Mouse (Mus musculus) heart, embryonic 11.5 days (tissue): Measurements from ENCODE around the gene Oscp1. TPM values are rescaled to one million over a fixed set of nuclear protein-coding genes. Genes with fewer than 3 reads are reported as not detected.

Source experiments
- ATAC-seq: fragments of 200-750 bp; cut with Nextera tagmentation; replicated peaks from 2 replicates; pipeline ENCODE4 v1.8.0; 2017; ENCODE audit warnings: moderate library complexity; ENCODE audit not compliant: insufficient number of reproducible peaks, low FRiP score, low TSS enrichment
- H3K27ac ChIP-seq: fragments of 300-500 bp; sonication (generic); 2 replicates; pipeline ENCODE4 v1.5.1; 2014; ENCODE audit warnings: mild to moderate bottlenecking, low read depth, low read length
- H3K27me3 ChIP-seq: fragments of 300-500 bp; sonication (generic); 2 replicates; pipeline ENCODE4 v1.6.1; 2014; ENCODE audit warnings: mild to moderate bottlenecking, low read length, mixed read lengths; ENCODE audit not compliant: control insufficient read depth, insufficient read depth
- H3K36me3 ChIP-seq: fragments of 300-500 bp; sonication (generic); 2 replicates; pipeline ENCODE4 v1.6.1; 2014; ENCODE audit warnings: mild to moderate bottlenecking, low read length, moderate library complexity, mixed read lengths; ENCODE audit not compliant: control insufficient read depth, insufficient read depth
- H3K4me1 ChIP-seq: fragments of 300-500 bp; sonication (generic); 2 replicates; pipeline ENCODE4 v1.6.1; 2014; ENCODE audit warnings: low read length; ENCODE audit not compliant: control insufficient read depth, insufficient read depth
- H3K4me2 ChIP-seq: fragments of 300-500 bp; sonication (generic); 2 replicates; pipeline ENCODE4 v1.6.1; 2014; ENCODE audit warnings: mild to moderate bottlenecking, moderate library complexity
- H3K4me3 ChIP-seq: fragments of 300-500 bp; sonication (generic); 2 replicates; pipeline ENCODE4 v1.5.1; 2014; ENCODE audit warnings: low read depth, low read length
- H3K9ac ChIP-seq: fragments of 300-500 bp; sonication (generic); 2 replicates; pipeline ENCODE4 v1.6.1; 2014; ENCODE audit warnings: mild to moderate bottlenecking, low read depth, low read length, moderate library complexity
- H3K9me3 ChIP-seq: fragments of 300-500 bp; sonication (generic); replicated peaks from 2 replicates; pipeline ENCODE4 v1.6.1; 2016; ENCODE audit warnings: low read length; ENCODE audit not compliant: control insufficient read depth
- WGBS: fragments of 180-500 bp; shearing (Covaris S2); extraction: QIAGEN DNeasy Blood & Tissue Kit; methylation state at CpG from one replicate; pipeline ENCODE4 v1.1.7; 2014; ENCODE audit not compliant: insufficient replicate concordance; 5-methylcytosine and 5-hydroxymethylcytosine counted together
- polyA plus RNA-seq: library from polyadenylated mRNA; unstranded; fragments of >200 nt; fragmentation: Nextera tagmentation; extraction: Ambion mirVana; gene quantifications from 2 replicates; pipeline ENCODE4 v1.2.1, GENCODE M21; 2014

Oscp1 gene
- polyA plus RNA-seq, 1 experiment from 2014 or later = 5.3 TPM

DNA sequence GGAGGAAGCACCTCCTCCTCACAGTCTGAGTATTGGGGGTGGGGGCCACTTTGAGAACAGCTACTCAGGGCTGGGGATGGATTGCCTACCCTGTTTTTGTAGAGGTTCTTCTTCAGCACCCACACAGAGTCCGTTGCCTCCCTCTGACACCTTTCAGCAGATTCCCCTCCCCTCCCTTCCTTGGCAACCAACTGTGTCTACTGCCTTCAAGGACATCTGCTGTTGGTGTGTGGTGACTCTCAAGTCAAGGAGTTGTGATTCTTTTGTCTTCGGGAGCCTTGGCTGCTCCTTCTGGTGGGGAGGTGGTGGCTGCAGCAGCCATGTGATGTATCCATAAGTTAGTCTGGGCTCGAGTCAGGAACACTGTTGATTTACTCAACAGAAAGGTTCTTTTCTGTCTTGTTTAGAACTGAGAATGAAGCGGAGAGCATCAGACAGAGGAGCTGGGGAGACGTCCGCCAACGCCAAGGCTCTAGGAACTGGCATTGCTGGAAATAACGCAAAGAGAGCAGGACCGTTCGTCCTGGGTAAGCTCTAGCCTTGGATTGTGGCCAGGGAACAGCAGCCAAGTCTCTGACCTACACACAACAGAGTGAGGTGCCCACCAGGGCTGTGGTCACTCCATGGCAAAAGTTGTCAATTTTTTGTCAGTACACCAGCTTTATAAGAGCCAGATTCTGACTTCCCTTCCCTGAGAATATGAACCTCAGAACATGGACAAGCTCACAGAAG is 65.1 kb downstream of the Oscp1 start:
- H3K36me3 ChIP-seq = peaks cover 22% of the 10 kb centered on the region
- no peak overlapping the region for H3K4me2 ChIP-seq
- no peaks in the 10 kb centered on the region for H3K27me3 ChIP-seq
- no peak overlapping the region for H3K9ac ChIP-seq
- 84% methylated on average over 10 of the region's 10 CpGs for WGBS
- no peak overlapping the region for H3K27ac ChIP-seq
- H3K9me3 ChIP-seq = peaks cover 4% of the 10 kb centered on the region; the same call in 1 of the 2 replicates
- H3K4me3 ChIP-seq = no peak overlapping the region
- ATAC-seq = 0 out of 2 replicates have a peak, but pooled peaks have one; percentile 18
- H3K4me1 ChIP-seq = no peaks in the 10 kb centered on the region

DNA sequence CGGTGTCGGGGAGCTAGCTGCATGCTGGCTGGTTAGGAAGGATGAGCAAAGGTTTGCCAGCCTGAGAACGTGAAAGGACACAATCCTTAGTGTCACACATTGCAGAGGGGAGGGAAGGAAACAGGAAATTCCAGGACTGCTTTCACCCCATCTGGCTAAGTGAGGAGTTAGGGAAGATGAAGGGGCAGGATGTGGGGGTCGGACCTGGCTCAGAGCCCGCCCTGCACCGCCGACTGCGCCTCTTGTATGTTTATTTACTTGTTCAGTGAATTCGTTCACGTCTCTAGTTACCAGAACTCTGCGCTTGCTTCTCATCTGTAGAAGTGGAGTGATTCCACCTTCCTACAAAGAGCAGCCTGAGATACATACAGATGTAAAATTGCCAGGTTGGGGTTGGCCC is 72.1 kb downstream of the Oscp1 start:
- Histone ChIP-seq H3K36me3 (peaks cover 16% of the 10 kb centered on the region), H3K27me3 (no peaks in the 10 kb centered on the region), H3K9ac (no peak overlapping the region), H3K27ac (peak overlapping the region; percentile 73), H3K4me1 (peaks cover 27% of the 10 kb centered on the region), H3K9me3 (no peaks in the 10 kb centered on the region), H3K4me3 (no peak overlapping the region), H3K4me2 (no peak overlapping the region; the same call in 1 of the 2 replicates)
- ATAC-seq = no peak
- 48% methylated on average over 11 of the region's 11 CpGs for WGBS

DNA sequence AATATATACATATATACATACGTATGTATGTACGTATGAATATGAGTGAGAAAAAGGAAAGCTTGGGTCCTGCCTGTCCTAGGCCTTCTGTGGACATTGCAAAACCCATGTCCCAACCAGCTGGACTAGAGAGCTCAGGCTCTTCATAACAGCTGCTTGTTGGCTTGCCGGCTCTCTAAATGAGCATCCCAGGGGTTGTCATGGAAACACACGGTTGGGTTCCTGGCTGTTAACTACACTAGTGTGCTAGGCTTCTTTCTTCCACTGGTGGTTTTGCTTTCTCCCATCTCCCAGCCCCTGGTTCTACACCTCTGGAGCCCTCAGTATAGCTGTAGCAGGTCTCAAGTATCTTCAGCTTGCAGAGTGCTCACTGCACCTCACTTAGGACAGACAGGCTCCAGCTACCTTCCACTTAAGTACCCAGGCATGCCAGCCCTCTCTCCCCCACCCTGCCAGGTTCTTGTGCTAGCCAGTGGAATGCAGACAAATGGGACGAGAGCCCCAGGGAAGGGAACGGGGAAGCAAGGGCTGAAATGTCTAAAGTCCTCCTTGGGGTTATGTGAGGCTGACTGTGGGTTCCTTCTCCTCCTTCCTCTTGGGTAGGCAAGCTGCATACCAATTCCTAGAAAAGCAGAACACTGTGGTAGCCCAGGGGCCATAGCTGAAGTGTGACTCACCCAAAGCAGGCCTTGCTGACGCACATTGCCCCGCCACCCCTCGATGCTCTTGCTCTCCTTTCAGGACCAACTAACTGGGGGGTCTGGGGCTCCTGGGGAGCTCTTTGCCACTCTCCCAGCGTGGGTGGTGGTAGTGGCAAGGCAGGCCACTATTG is 73.1 kb downstream of the Oscp1 start:
- Histone ChIP-seq H3K27ac (peak overlapping the region; percentile 57), H3K4me2 (no peak overlapping the region; the same call in 1 of the 2 replicates), H3K9ac (no peak overlapping the region), H3K9me3 (no peaks in the 10 kb centered on the region), H3K4me3 (no peak overlapping the region), H3K36me3 (peaks cover 18% of the 10 kb centered on the region), H3K27me3 (no peaks in the 10 kb centered on the region), H3K4me1 (peaks cover 27% of the 10 kb centered on the region)
- 54% methylated on average over 10 of the region's 10 CpGs for WGBS
- no peak for ATAC-seq

DNA sequence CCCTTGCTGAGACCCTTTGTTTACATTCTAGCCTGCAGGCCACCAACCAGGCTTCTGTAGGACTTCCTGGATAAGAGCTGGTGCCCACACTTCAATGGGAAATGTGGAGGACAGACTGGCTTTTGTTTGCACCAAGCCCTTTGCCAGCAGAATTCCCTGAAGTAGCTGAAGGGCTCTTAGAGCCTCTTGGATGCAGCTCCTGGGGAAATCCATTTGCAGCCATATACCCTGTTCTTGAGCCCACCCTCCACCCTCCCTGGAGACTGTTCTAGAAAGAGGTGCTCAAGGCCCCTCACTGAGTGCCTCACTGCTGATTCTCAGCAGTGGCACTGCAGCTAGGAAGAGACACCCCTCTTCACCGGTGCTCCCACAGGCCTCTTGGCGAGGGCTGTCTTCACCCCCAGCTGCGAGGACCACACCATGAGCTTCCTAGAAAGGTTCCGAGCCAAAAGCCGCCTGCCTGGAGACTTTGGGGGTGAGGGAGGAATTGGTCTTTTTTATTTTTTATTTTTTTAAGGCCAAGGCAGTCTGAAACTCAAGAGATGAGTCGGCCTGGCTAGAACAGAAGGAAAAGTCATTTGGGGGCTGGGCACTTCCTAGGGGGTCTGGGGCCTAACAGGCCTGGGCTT is 74.4 kb downstream of the Oscp1 start:
- H3K9me3 ChIP-seq = no peaks in the 10 kb centered on the region
- H3K27ac ChIP-seq = no peak overlapping the region; the same call in 1 of the 2 replicates
- H3K27me3 ChIP-seq = no peaks in the 10 kb centered on the region
- 80% methylated on average over 6 of the region's 6 CpGs for WGBS
- no peak overlapping the region for H3K4me2 ChIP-seq
- no peak overlapping the region for H3K4me3 ChIP-seq
- H3K36me3 ChIP-seq = peaks cover 19% of the 10 kb centered on the region
- ATAC-seq = no peak
- H3K4me1 ChIP-seq = peaks cover 27% of the 10 kb centered on the region
- no peak overlapping the region for H3K9ac ChIP-seq

DNA sequence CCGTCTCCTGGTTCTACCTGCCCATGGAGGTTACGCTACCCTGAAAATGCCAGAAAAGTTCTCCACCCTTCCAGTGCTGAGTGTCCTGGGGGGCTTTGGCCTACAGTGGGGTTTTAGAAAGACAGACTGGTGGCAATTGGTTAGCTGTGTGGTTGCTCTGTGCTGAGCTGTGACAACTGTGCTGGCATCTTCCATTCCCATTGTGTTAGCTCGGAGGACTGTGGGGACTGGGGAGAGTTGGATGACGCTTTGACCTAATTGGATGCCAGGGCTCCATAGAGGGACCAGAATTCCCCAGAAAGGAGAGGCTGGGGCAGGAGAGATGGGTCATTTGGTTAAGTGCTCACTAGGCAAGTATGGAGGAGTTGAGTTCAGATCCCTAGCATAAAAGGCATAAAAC is 75.9 kb downstream of the Oscp1 start:
- H3K4me1 ChIP-seq = peaks cover 27% of the 10 kb centered on the region
- ATAC-seq = no peak
- H3K9me3 ChIP-seq = no peaks in the 10 kb centered on the region
- no peak overlapping the region for H3K9ac ChIP-seq
- WGBS = 89% methylated on average over 4 of the region's 4 CpGs
- H3K27me3 ChIP-seq = no peaks in the 10 kb centered on the region
- no peak overlapping the region for H3K4me3 ChIP-seq
- no peak overlapping the region for H3K27ac ChIP-seq
- H3K36me3 ChIP-seq = peaks cover 29% of the 10 kb centered on the region
- no peak overlapping the region for H3K4me2 ChIP-seq

DNA sequence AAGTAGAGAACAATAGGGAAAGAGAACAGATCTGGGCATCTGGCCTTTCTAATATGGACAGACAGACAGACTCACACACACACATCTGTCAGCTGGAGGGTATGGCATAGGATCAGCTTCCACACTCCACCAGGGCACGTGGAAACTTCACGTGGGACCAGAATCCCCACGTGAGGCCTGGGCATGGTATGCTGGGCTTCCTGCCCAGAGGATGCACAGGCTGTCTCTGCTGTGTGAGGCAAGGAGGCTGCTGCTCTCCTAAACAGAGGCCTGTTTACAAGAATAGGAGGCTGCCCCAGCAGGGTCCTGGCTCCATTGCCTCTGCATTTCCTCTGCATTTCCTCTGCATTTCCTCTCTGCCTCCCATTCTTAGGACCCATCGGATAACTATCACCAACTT is 76.3 kb downstream of the Oscp1 start:
- no peak overlapping the region for H3K9ac ChIP-seq
- 74% methylated on average over 4 of the region's 4 CpGs for WGBS
- H3K27ac ChIP-seq = no peak overlapping the region
- no peak overlapping the region for H3K4me3 ChIP-seq
- H3K9me3 ChIP-seq = no peaks in the 10 kb centered on the region
- peaks cover 33% of the 10 kb centered on the region for H3K36me3 ChIP-seq
- peaks cover 27% of the 10 kb centered on the region for H3K4me1 ChIP-seq
- no peak overlapping the region for H3K4me2 ChIP-seq
- no peaks in the 10 kb centered on the region for H3K27me3 ChIP-seq
- no peak for ATAC-seq

DNA sequence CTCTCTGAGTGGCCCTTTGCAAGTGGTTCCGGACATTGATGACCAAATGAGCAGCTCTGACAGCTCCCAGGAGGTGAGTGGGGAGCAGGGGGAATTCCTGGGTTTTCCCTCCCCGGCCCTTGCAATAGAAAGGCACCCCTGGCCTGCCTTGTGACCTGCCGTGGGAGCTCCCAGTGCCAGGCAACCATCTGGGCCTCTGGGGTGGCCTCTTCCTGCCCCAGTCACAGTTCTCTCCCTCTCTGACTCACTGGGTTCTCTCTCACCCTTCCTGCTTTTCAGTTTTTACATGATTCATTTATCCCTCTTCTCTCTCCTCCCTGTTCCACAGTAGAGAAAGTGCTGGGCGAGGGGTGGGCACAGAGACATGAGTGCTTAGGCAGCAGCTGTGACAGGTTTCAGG is 79.4 kb downstream of the Oscp1 start:
- no peak overlapping the region for H3K27ac ChIP-seq
- WGBS = 77% methylated on average over 4 of the region's 4 CpGs
- H3K36me3 ChIP-seq = peaks cover 35% of the 10 kb centered on the region
- no peak overlapping the region for H3K4me2 ChIP-seq
- H3K4me1 ChIP-seq = peaks cover 9% of the 10 kb centered on the region
- no peak for ATAC-seq
- H3K4me3 ChIP-seq = no peak overlapping the region
- no peak overlapping the region for H3K9ac ChIP-seq
- H3K27me3 ChIP-seq = no peaks in the 10 kb centered on the region
- H3K9me3 ChIP-seq = no peaks in the 10 kb centered on the region

DNA sequence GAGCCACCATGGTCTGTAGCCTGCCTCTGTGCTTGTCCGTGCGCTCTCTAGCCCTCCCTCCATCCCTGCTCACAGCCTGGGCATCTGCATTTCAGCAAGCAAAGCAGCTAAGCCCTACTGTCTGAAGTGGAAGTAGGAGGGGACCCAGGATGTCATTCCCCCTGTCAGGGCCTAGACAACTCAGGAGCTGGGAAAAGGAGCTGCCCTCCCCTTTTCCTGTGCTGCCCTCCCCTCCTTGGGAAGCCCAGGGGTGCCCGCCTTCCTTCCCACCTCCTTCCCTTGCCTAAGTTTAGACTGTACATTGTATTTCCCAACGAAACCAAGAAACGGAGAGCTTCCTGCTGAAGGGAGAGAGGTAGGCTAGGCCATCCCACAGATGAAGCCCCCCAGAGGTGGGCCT is 82.7 kb downstream of the Oscp1 start:
- Histone ChIP-seq H3K9ac (no peak overlapping the region), H3K27ac (0 out of 2 replicates have a peak overlapping the region, but pooled peaks have one; percentile 41), H3K27me3 (no peaks in the 10 kb centered on the region), H3K4me2 (no peak overlapping the region), H3K4me1 (peaks cover 5% of the 10 kb centered on the region; the same call in 1 of the 2 replicates), H3K4me3 (no peak overlapping the region), H3K9me3 (no peaks in the 10 kb centered on the region), H3K36me3 (peaks cover 25% of the 10 kb centered on the region)
- WGBS = 71% methylated on average over 5 of the region's 5 CpGs
- ATAC-seq = no peak
